Mouse (Mus musculus) v-Abl transformed pro-B cells (cell line): ENCODE data around the gene Eya2.
"Not testable (repeated sequence)": the region's sequence is repeated elsewhere in the genome, so short reads cannot be mapped to it uniquely, and the experiment has no call there.

Experiments used
- in situ Hi-C, 2 experiments: fragments of 400-800 bp; cut with MboI; formaldehyde crosslinking; loops; one replicate each; pipeline ENCODE4 v1.15.1; 2025; ENCODE audit not compliant: unreplicated experiment in 2 of 2

Gene Eya2

GRCm38 (mm10) chr2:165752704-165753103, 157.9 kb downstream of the Eya2 start:
- in situ Hi-C loops: loop anchor here in 1 of 2 experiments (10.0 kb wide), 1 partner anchor 228 kb away; no protein-coding TSS in a partner anchor

GRCm38 (mm10) chr2:165757799-165758198, 163.0 kb downstream of the Eya2 start:
- in situ Hi-C loops: loop anchor here in 1 of 2 experiments (10.0 kb wide), 1 partner anchor 233 kb away; no protein-coding TSS in a partner anchor

GRCm38 (mm10) chr2:165758534-165758933, 163.7 kb downstream of the Eya2 start:
- in situ Hi-C loops: loop anchor here in 1 of 2 experiments (10.0 kb wide), 1 partner anchor 234 kb away; no protein-coding TSS in a partner anchor

GRCm38 (mm10) chr2:165759421-165759985, 164.7 kb downstream of the Eya2 start:
- in situ Hi-C loops: loop anchor here in 1 of 2 experiments (10.0 kb wide), 1 partner anchor 235 kb away; no protein-coding TSS in a partner anchor

GRCm38 (mm10) chr2:165768805-165769358, 174.1 kb downstream of the Eya2 start:
- in situ Hi-C loops: no loop called here

GRCm38 (mm10) chr2:165769375-165769948, 174.6 kb downstream of the Eya2 start:
- in situ Hi-C loops: no loop called here

- in situ Hi-C loops: loop anchor here (5.0 to 25.0 kb wide), 4 partner anchors 33 to 786 kb away; no protein-coding TSS in a partner anchor
Observed at GRCm38 (mm10) chr2:165778927-165779326, 184.1 kb downstream of the Eya2 start.

GRCm38 (mm10) chr2:165782324-165782723, 187.5 kb downstream of the Eya2 start:
- in situ Hi-C loops: loop anchor here in 1 of 2 experiments (5.0 to 25.0 kb wide), 2 partner anchors 265 to 780 kb away; no protein-coding TSS in a partner anchor

GRCm38 (mm10) chr2:165785312-165786036, 190.6 kb downstream of the Eya2 start:
- in situ Hi-C loops: loop anchor here in 1 of 2 experiments (25.0 kb wide), 1 partner anchor 777 kb away; no protein-coding TSS in a partner anchor

- in situ Hi-C loops: loop anchor here in 1 of 2 experiments (25.0 kb wide), 1 partner anchor 776 kb away; no protein-coding TSS in a partner anchor
Observed at GRCm38 (mm10) chr2:165786467-165786866, 191.6 kb downstream of the Eya2 start.

GRCm38 (mm10) chr2:165788005-165788404, 193.2 kb downstream of the Eya2 start:
- in situ Hi-C loops: loop anchor here in 1 of 2 experiments (25.0 kb wide), 1 partner anchor 774 kb away; no protein-coding TSS in a partner anchor

- in situ Hi-C loops: loop anchor here in 1 of 2 experiments (25.0 kb wide), 1 partner anchor 774 kb away; no protein-coding TSS in a partner anchor
Observed at GRCm38 (mm10) chr2:165788796-165789195, 194.0 kb downstream of the Eya2 start.

GRCm38 (mm10) chr2:165789667-165790066, 194.8 kb downstream of the Eya2 start:
- in situ Hi-C loops: loop anchor here in 1 of 2 experiments (25.0 kb wide), 1 partner anchor 773 kb away; no protein-coding TSS in a partner anchor

GRCm38 (mm10) chr2:165791026-165791425, 196.2 kb downstream of the Eya2 start:
- in situ Hi-C loops: loop anchor here in 1 of 2 experiments (25.0 kb wide), 1 partner anchor 771 kb away; no protein-coding TSS in a partner anchor

- in situ Hi-C loops: loop anchor here in 1 of 2 experiments (25.0 kb wide), 1 partner anchor 771 kb away; no protein-coding TSS in a partner anchor
Observed at GRCm38 (mm10) chr2:165791657-165792056, 196.8 kb downstream of the Eya2 start.

GRCm38 (mm10) chr2:165792431-165793282, 197.8 kb downstream of the Eya2 start:
- in situ Hi-C loops: loop anchor here in 1 of 2 experiments (25.0 kb wide), 1 partner anchor 770 kb away; no protein-coding TSS in a partner anchor

- in situ Hi-C loops: loop anchor here in 1 of 2 experiments (25.0 kb wide), 1 partner anchor 769 kb away; no protein-coding TSS in a partner anchor
Observed at GRCm38 (mm10) chr2:165793283-165793638, 198.4 kb downstream of the Eya2 start.

- in situ Hi-C loops: loop anchor here in 1 of 2 experiments (25.0 kb wide), 1 partner anchor 764 kb away; no protein-coding TSS in a partner anchor
Observed at GRCm38 (mm10) chr2:165797876-165798275, 203.0 kb downstream of the Eya2 start.

GRCm38 (mm10) chr2:165800174-165800573, 205.3 kb downstream of the Eya2 start:
- in situ Hi-C loops: not testable (repeated sequence)
